Mouse (Mus musculus) forebrain, embryonic 13.5 days (tissue): Measurements from ENCODE around the gene Fgf11. TPM values are rescaled to one million over a fixed set of nuclear protein-coding genes. Genes with fewer than 3 reads are reported as not detected.

Experiments used
- polyA plus RNA-seq: library from polyadenylated mRNA; unstranded; fragments of >200 nt; fragmentation: Nextera tagmentation; extraction: Ambion mirVana; gene quantifications from 2 replicates; pipeline ENCODE4 v1.2.1, GENCODE M21; 2015

Gene Fgf11
- polyA plus RNA-seq, 1 experiment from 2014 or later = 3.8 TPM

Other genes starting within 250 kb of the Fgf11 start
- 63.1 and 72.0 TPM in 2 replicates for gene Efnb3, start 241.7 kb downstream of the Fgf11 start, polyA plus RNA-seq
- gene Wrap53, start 221.6 kb downstream of the Fgf11 start, polyA plus RNA-seq = 32.0 and 35.1 TPM in 2 replicates
- gene Trp53, start 221.5 kb downstream of the Fgf11 start, polyA plus RNA-seq = 119 and 129 TPM in 2 replicates
- gene Atp1b2, start 195.9 kb downstream of the Fgf11 start, polyA plus RNA-seq = 12.7 and 14.0 TPM in 2 replicates
- not detected in 2 replicates for gene Shbg, start 184.0 kb downstream of the Fgf11 start, polyA plus RNA-seq
- 20.6 and 22.7 TPM in 2 replicates for gene Sat2, start 179.8 kb downstream of the Fgf11 start, polyA plus RNA-seq
- gene Fxr2, start 168.9 kb downstream of the Fgf11 start, polyA plus RNA-seq = 38.7 and 42.2 TPM in 2 replicates
- not detected in 2 replicates for gene Sox15, start 146.5 kb downstream of the Fgf11 start, polyA plus RNA-seq
- 89.4 and 95.2 TPM in 2 replicates for gene Mpdu1, start 139.2 kb downstream of the Fgf11 start, polyA plus RNA-seq
- gene Cd68, start 135.7 kb downstream of the Fgf11 start, polyA plus RNA-seq = 4.4 and 5.2 TPM in 2 replicates
- 654 and 701 TPM in 2 replicates for gene Eif4a1, start 129.4 kb downstream of the Fgf11 start, polyA plus RNA-seq
- 93.7 and 99.6 TPM in 2 replicates for gene Senp3, start 119.8 kb downstream of the Fgf11 start, polyA plus RNA-seq
- 0.15 and 0.43 TPM in 2 replicates for gene Tnfsf13, start 116.1 kb downstream of the Fgf11 start, polyA plus RNA-seq
- gene Tnfsf12, start 106.0 kb downstream of the Fgf11 start, polyA plus RNA-seq = 1.00 and 1.1 TPM in 2 replicates
- 0.45 and 0.87 TPM in 2 replicates for gene Tnfsfm13, start 105.8 kb downstream of the Fgf11 start, polyA plus RNA-seq
- gene Polr2a, start 43.2 kb downstream of the Fgf11 start, polyA plus RNA-seq = 23.2 and 24.1 TPM in 2 replicates
- 0.26 and 0.58 TPM in 2 replicates for gene Slc35g3, start 39.9 kb downstream of the Fgf11 start, polyA plus RNA-seq
- 1.6 and 1.8 TPM in 2 replicates for gene Zbtb4, start 35.9 kb downstream of the Fgf11 start, polyA plus RNA-seq
- 1.5 TPM in 2 replicates for gene Chrnb1, start 5.9 kb downstream of the Fgf11 start, polyA plus RNA-seq
- 0.39 and 1.00 TPM in 2 replicates for gene Tmem102, start 3.8 kb upstream of the Fgf11 start, polyA plus RNA-seq
- gene Gm39566, start 13.4 kb upstream of the Fgf11 start, polyA plus RNA-seq = not detected in 2 replicates
- not detected in 2 replicates for gene Spem2, start 16.6 kb upstream of the Fgf11 start, polyA plus RNA-seq
- 0.37 and 0.52 TPM in 2 replicates for gene Spem1, start 20.3 kb upstream of the Fgf11 start, polyA plus RNA-seq
- 16.6 and 17.0 TPM in 2 replicates for gene Nlgn2, start 35.9 kb upstream of the Fgf11 start, polyA plus RNA-seq
- 340 and 360 TPM in 2 replicates for gene Tmem256, start 36.7 kb upstream of the Fgf11 start, polyA plus RNA-seq
- 44.1 and 45.4 TPM in 2 replicates for gene Plscr3, start 44.5 kb upstream of the Fgf11 start, polyA plus RNA-seq
- 0.09 and 0.20 TPM in 2 replicates for gene Tnk1, start 56.9 kb upstream of the Fgf11 start, polyA plus RNA-seq
- not detected in 2 replicates for gene Tmem95, start 76.2 kb upstream of the Fgf11 start, polyA plus RNA-seq
- gene Kctd11, start 79.5 kb upstream of the Fgf11 start, polyA plus RNA-seq = 1.3 and 1.4 TPM in 2 replicates
- 0.28 and 0.34 TPM in 2 replicates for gene Acap1, start 93.7 kb upstream of the Fgf11 start, polyA plus RNA-seq
- 19.1 and 20.3 TPM in 2 replicates for gene 2810408A11Rik, start 99.1 kb upstream of the Fgf11 start, polyA plus RNA-seq
- 15.5 and 20.2 TPM in 2 replicates for gene Neurl4, start 99.2 kb upstream of the Fgf11 start, polyA plus RNA-seq
- gene Gps2, start 112.0 kb upstream of the Fgf11 start, polyA plus RNA-seq = 90.1 and 93.2 TPM in 2 replicates
- gene Eif5a, start 120.1 kb upstream of the Fgf11 start, polyA plus RNA-seq = 1,467 and 1,510 TPM in 2 replicates
- gene Ybx2, start 133.9 kb upstream of the Fgf11 start, polyA plus RNA-seq = 4.5 and 6.0 TPM in 2 replicates
- gene Slc2a4, start 146.3 kb upstream of the Fgf11 start, polyA plus RNA-seq = 9.3 and 12.6 TPM in 2 replicates
- gene Cldn7, start 162.9 kb upstream of the Fgf11 start, polyA plus RNA-seq = 0.59 and 1.4 TPM in 2 replicates
- 21.1 and 24.3 TPM in 2 replicates for gene Ctdnep1, start 179.3 kb upstream of the Fgf11 start, polyA plus RNA-seq
- gene Elp5, start 180.7 kb upstream of the Fgf11 start, polyA plus RNA-seq = 157 and 164 TPM in 2 replicates
- 598 and 670 TPM in 2 replicates for gene Gabarap, start 189.3 kb upstream of the Fgf11 start, polyA plus RNA-seq
- gene Phf23, start 193.9 kb upstream of the Fgf11 start, polyA plus RNA-seq = 78.5 and 79.9 TPM in 2 replicates
- gene Dvl2, start 198.7 kb upstream of the Fgf11 start, polyA plus RNA-seq = 31.8 and 35.4 TPM in 2 replicates
- 48.7 and 51.3 TPM in 2 replicates for gene Acadvl, start 213.6 kb upstream of the Fgf11 start, polyA plus RNA-seq
- 26.2 and 31.1 TPM in 2 replicates for gene Dlg4, start 215.1 kb upstream of the Fgf11 start, polyA plus RNA-seq